Mouse (Mus musculus): ENCODE data around the gene Necab3. TPM values are rescaled to one million over a fixed set of nuclear protein-coding genes. Genes with fewer than 3 reads are reported as not detected.

Necab3 gene
- polyA plus RNA-seq, 1 experiment from 2014 or later: 1.2 TPM

GRCm38 (mm10) chr2:154498571-154498970 is 60.1 kb downstream of the Necab3 start:
- no peaks in the 10 kb centered on the region for H3K36me3 ChIP-seq
- no peaks in the 10 kb centered on the region for H3K9me3 ChIP-seq
- no peak for ATAC-seq
- H3K27me3 ChIP-seq (replicated peaks): no peaks in the 10 kb centered on the region
- no peak overlapping the region for H3K4me3 ChIP-seq (replicated peaks)
- H3K4me1 ChIP-seq (replicated peaks): no peaks in the 10 kb centered on the region
- WGBS: 51% methylated on average over 5 of the region's 5 CpGs
- no peak overlapping the region for H3K27ac ChIP-seq
- no peak overlapping the region for H3K4me2 ChIP-seq (replicated peaks)
- H3K9ac ChIP-seq: no peak overlapping the region

DNA sequence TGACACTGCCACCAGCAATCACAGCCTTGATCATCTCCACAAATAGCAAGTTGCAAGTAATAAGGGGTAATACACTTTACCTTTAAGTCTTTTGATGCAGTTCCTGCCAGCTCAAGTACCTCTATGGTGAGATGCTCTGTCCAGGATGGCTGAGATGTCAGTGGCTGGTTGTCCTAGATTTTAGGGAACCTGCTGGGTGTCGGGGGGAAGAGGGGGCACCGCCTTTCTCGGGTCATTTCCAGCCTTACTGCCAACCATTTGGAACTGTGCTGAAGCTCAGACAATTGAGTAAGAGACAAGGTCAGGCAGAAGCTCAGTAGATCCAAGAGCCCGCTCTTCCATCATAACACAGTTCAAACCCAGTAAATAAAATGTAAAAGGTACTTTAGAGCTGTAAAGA is 63.7 kb downstream of the Necab3 start:
- 88% methylated on average over 4 of the region's 4 CpGs for WGBS
- Histone ChIP-seq H3K27ac (no peak overlapping the region), H3K4me3 (replicated peaks) (no peak overlapping the region), H3K36me3 (no peaks in the 10 kb centered on the region), H3K4me1 (replicated peaks) (no peaks in the 10 kb centered on the region), H3K9ac (no peak overlapping the region), H3K9me3 (no peaks in the 10 kb centered on the region), H3K27me3 (replicated peaks) (no peaks in the 10 kb centered on the region), H3K4me2 (replicated peaks) (no peak overlapping the region)
- ATAC-seq: no peak

Other genes with a start within 250 kb of the Necab3 start
- gene Cdk5rap1, start 185.9 kb downstream of the Necab3 start, polyA plus RNA-seq (2015; fragmentation: Nextera tagmentation; extraction: Ambion mirVana): 16.9 and 18.1 TPM in 2 replicates
- gene Snta1, start 150.8 kb downstream of the Necab3 start, polyA plus RNA-seq (2015; fragmentation: Nextera tagmentation; extraction: Ambion mirVana): 4.6 and 5.0 TPM in 2 replicates
- gene Cbfa2t2, start 122.4 kb downstream of the Necab3 start, polyA plus RNA-seq (2015; fragmentation: Nextera tagmentation; extraction: Ambion mirVana): 25.4 and 26.3 TPM in 2 replicates
- 0.52 and 0.57 TPM in 2 replicates for gene 1700003F12Rik, start 11.8 kb downstream of the Necab3 start, polyA plus RNA-seq (2015; fragmentation: Nextera tagmentation; extraction: Ambion mirVana)
- 0.15 TPM in 1 of 2 replicates, not detected in the other for gene Actl10, start 7.1 kb downstream of the Necab3 start, polyA plus RNA-seq (2015; fragmentation: Nextera tagmentation; extraction: Ambion mirVana)
- gene E2f1, start 11.0 kb upstream of the Necab3 start, polyA plus RNA-seq (2015; fragmentation: Nextera tagmentation; extraction: Ambion mirVana): 16.7 and 18.7 TPM in 2 replicates
- 28.0 and 32.9 TPM in 2 replicates for gene Pxmp4, start 44.8 kb upstream of the Necab3 start, polyA plus RNA-seq (2015; fragmentation: Nextera tagmentation; extraction: Ambion mirVana)
- gene Zfp341, start 54.4 kb upstream of the Necab3 start, polyA plus RNA-seq (2015; fragmentation: Nextera tagmentation; extraction: Ambion mirVana): 0.69 and 1.0 TPM in 2 replicates
- gene 4930519P11Rik, start 54.5 kb upstream of the Necab3 start, polyA plus RNA-seq (2015; fragmentation: Nextera tagmentation; extraction: Ambion mirVana): not detected in 2 replicates
- 36.3 and 36.4 TPM in 2 replicates for gene Chmp4b, start 92.8 kb upstream of the Necab3 start, polyA plus RNA-seq (2015; fragmentation: Nextera tagmentation; extraction: Ambion mirVana)
- not detected in 2 replicates for gene Gm14214, start 211.1 kb upstream of the Necab3 start, polyA plus RNA-seq (2015; fragmentation: Nextera tagmentation; extraction: Ambion mirVana)
- 31.6 and 34.6 TPM in 2 replicates for gene Raly, start 232.2 kb upstream of the Necab3 start, polyA plus RNA-seq (2015; fragmentation: Nextera tagmentation; extraction: Ambion mirVana)
- 0.63 and 0.73 TPM in 2 replicates for gene a, start 232.5 kb upstream of the Necab3 start, polyA plus RNA-seq (2015; fragmentation: Nextera tagmentation; extraction: Ambion mirVana)

Data from intestine, embryonic 15.5 days (tissue).